Mouse (Mus musculus) hematopoietic multipotent progenitor cell, adult 10-12 weeks (in vitro differentiated cells): ENCODE results near the gene Gp9. TPM values are rescaled to one million over a fixed set of nuclear protein-coding genes. Genes with fewer than 3 reads are reported as not detected.

ENCODE experiments used
- polyA plus RNA-seq: library from polyadenylated mRNA; stranded (reverse); fragments of >175 nt; gene quantifications from 2 replicates; pipeline ENCODE4 v1.2.3, GENCODE M21; 2012; ENCODE audit warnings: low replicate concordance

Gp9 gene
- 5.7 and 14.0 TPM in 2 replicates for polyA plus RNA-seq

GRCm38 (mm10) chr6:87777842-87778241 is at the start of gene Gp9:
Gene Gp9 (plus strand): TSS chr6:87778072.

GRCm38 (mm10) chr6:87730591-87731462 is 47.0 kb upstream of the Gp9 start, which contains the start of gene Efcc1:
Gene Efcc1 (plus strand): TSS chr6:87730869.

GRCm38 (mm10) chr6:87811675-87812338 is 33.9 kb downstream of the Gp9 start, which contains the start of gene Rab43:
Gene Rab43 (minus strand): TSS chr6:87812164.

Other genes with a start within 250 kb of the Gp9 start
- gene Arhgap25, start 244.8 kb upstream of the Gp9 start, polyA plus RNA-seq, result 19.2 and 43.2 TPM in 2 replicates
- 0.05 and 0.47 TPM in 2 replicates for gene Prokr1, start 187.3 kb upstream of the Gp9 start, polyA plus RNA-seq
- 2.3 and 4.7 TPM in 2 replicates for gene Aplf, start 105.9 kb upstream of the Gp9 start, polyA plus RNA-seq
- gene Efcc1, start 47.2 kb upstream of the Gp9 start, polyA plus RNA-seq, result 0.16 and 0.86 TPM in 2 replicates
- gene Rab43, start 34.1 kb downstream of the Gp9 start, polyA plus RNA-seq, result 49.2 and 155 TPM in 2 replicates
- 2.7 and 24.2 TPM in 2 replicates for gene Gm45140, start 57.7 kb downstream of the Gp9 start, polyA plus RNA-seq
- 41.7 and 45.7 TPM in 2 replicates for gene Isy1, start 60.7 kb downstream of the Gp9 start, polyA plus RNA-seq
- 54.5 and 74.0 TPM in 2 replicates for gene Cnbp, start 73.0 kb downstream of the Gp9 start, polyA plus RNA-seq
- 13.3 and 35.5 TPM in 2 replicates for gene Copg1, start 109.7 kb downstream of the Gp9 start, polyA plus RNA-seq
- gene Hmces, start 135.9 kb downstream of the Gp9 start, polyA plus RNA-seq, result 18.1 and 31.6 TPM in 2 replicates
- gene H1fx, start 203.6 kb downstream of the Gp9 start, polyA plus RNA-seq, result 5.4 and 9.3 TPM in 2 replicates